Mouse (Mus musculus): ENCODE measurements around the gene Relch. TPM values are rescaled to one million over a fixed set of nuclear protein-coding genes. Genes with fewer than 3 reads are reported as not detected.

The Relch gene
- 22.1 and 25.8 TPM in 2 replicates for polyA plus RNA-seq (2015; fragmentation: Nextera tagmentation; extraction: Ambion mirVana)

DNA sequence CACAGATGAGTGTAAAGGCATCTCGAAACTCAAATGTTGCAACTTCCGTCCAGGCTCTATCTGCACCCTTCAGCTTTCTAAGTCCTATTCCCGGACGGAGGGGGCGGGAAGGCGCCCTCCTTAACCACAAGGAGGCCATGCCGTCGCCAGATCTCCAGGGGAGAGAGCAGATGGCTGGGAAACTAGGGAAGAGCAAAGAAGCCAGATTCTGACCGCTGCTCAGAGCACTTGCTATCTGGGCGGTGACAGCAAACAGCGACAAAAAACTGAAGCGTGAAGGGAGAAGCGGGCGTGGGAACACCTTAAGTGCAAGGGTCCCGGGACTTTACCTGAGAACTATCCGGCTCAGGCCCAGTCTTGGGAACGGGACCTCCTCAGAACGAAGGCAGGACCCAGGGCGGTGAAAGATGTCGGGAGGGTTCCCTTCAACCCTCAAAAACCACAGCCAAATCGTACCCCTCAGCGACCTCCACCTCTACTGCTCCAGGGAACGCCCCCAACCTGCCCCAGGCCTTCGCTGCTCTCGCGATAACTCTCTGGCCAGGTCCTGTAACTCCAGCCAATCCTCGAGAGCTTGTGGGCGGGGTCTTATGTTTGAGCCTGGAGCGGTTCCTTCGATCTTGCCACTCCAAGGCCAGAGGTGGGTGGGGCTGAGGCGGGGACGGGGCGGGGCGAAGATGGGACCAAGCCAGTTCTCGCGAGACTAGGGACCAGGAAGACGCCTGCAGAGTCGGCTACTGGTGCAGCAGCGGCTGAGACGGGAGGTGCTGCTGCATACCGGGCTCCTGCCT is at the start of gene Relch, which contains the start of gene Pign:
Relch (plus strand) TSS at position 691 of the 791 bp plus-strand sequence.
Pign (minus strand) TSS at position 507 of the 791 bp plus-strand sequence.
- Histone ChIP-seq H3K27me3 (ENCODE audit: insufficient read depth, low read length) (no peaks in the 10 kb centered on the region), H3K4me3 (ENCODE audit: low read length) (peak within 1 kb of the TSS; percentile 91), H3K9ac (replicated peaks; ENCODE audit: low read length) (peak within 1 kb of the TSS; percentile 82), H3K36me3 (ENCODE audit: insufficient read depth, low read length) (no peaks in the 10 kb centered on the region), H3K4me1 (ENCODE audit: insufficient read depth, low read length) (peaks cover 17% of the 10 kb centered on the region), H3K9me3 (ENCODE audit: low read length) (no peaks in the 10 kb centered on the region), H3K27ac (ENCODE audit: low read length) (peak within 1 kb of the TSS; percentile 85), H3K4me2 (replicated peaks; ENCODE audit: low read depth, low read length) (peak within 1 kb of the TSS; percentile 82)
- under 1% methylated on average over 41 of the region's 41 CpGs for WGBS
- ATAC-seq (ENCODE audit: low FRiP score, low TSS enrichment): peak; percentile 99

GRCm38 (mm10) chr1:105630481-105630880 is 33.2 kb upstream of the Relch start:
- no peak overlapping the region for H3K4me3 ChIP-seq (ENCODE audit: low read length)
- no peak overlapping the region for H3K9ac ChIP-seq (replicated peaks; ENCODE audit: low read length)
- WGBS: 36% methylated on average over 3 of the region's 3 CpGs
- H3K36me3 ChIP-seq (ENCODE audit: insufficient read depth, low read length): no peaks in the 10 kb centered on the region
- no peaks in the 10 kb centered on the region for H3K9me3 ChIP-seq (ENCODE audit: low read length)
- no peaks in the 10 kb centered on the region for H3K27me3 ChIP-seq (ENCODE audit: insufficient read depth, low read length)
- H3K4me2 ChIP-seq (replicated peaks; ENCODE audit: low read depth, low read length): no peak overlapping the region
- no peaks in the 10 kb centered on the region for H3K4me1 ChIP-seq (ENCODE audit: insufficient read depth, low read length)
- no peak overlapping the region for H3K27ac ChIP-seq (ENCODE audit: low read length)
- ATAC-seq (ENCODE audit: low FRiP score, low TSS enrichment): no peak

DNA sequence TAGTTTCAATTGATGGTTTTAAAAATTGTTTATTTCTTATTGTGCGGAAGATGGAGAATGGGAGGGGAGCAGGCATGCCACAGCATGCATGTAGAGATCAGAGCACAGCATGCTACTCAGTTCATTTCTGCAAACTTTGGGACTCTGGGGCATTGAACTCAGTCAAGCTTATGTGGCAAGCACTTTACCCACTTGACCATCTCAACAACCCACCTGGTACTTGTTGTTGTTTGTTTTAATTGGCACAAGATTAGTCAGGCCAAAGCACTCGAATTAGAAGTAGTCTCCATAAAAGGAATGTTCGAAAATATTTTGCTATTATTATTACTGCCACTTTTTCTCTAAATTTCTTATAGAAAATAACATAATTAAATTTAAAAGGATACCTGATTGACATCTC is 19.6 kb upstream of the Relch start:
- 94% methylated on average over 3 of the region's 3 CpGs for WGBS
- peaks cover 16% of the 10 kb centered on the region for H3K36me3 ChIP-seq (ENCODE audit: insufficient read depth, low read length)
- no peak overlapping the region for H3K27ac ChIP-seq (ENCODE audit: low read length)
- ATAC-seq (ENCODE audit: low FRiP score, low TSS enrichment): no peak
- H3K9me3 ChIP-seq (ENCODE audit: low read length): no peaks in the 10 kb centered on the region
- no peak overlapping the region for H3K4me3 ChIP-seq (ENCODE audit: low read length)
- no peak overlapping the region for H3K9ac ChIP-seq (replicated peaks; ENCODE audit: low read length)
- no peaks in the 10 kb centered on the region for H3K4me1 ChIP-seq (ENCODE audit: insufficient read depth, low read length)
- no peaks in the 10 kb centered on the region for H3K27me3 ChIP-seq (ENCODE audit: insufficient read depth, low read length)
- no peak overlapping the region for H3K4me2 ChIP-seq (replicated peaks; ENCODE audit: low read depth, low read length)

DNA sequence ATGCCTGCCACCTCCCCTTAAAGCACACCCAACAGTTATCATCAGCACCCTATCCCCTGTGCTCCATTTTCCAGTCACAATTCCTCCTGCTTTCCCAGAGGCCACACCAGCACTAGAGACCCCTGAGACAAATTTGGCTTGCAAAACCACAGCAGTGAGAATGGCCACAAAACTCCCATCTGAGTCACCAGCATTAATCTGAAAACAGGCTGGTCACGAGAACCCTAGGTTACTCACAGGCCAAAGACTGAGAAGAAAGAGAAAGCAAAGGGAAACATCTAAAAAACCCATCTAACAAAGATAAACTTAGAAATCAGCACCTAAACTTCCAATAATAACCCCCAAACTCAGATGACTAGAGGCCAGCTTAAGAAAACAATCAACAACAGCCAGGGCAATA is 13.0 kb upstream of the Relch start:
- Histone ChIP-seq H3K27me3 (ENCODE audit: insufficient read depth, low read length) (no peaks in the 10 kb centered on the region), H3K9ac (replicated peaks; ENCODE audit: low read length) (no peak overlapping the region), H3K4me2 (replicated peaks; ENCODE audit: low read depth, low read length) (no peak overlapping the region), H3K9me3 (ENCODE audit: low read length) (no peaks in the 10 kb centered on the region), H3K4me1 (ENCODE audit: insufficient read depth, low read length) (no peaks in the 10 kb centered on the region), H3K4me3 (ENCODE audit: low read length) (no peak overlapping the region), H3K36me3 (ENCODE audit: insufficient read depth, low read length) (peaks cover 15% of the 10 kb centered on the region), H3K27ac (ENCODE audit: low read length) (no peak overlapping the region)
- 91% methylated on average over 1 of the region's 1 CpGs for WGBS
- ATAC-seq (ENCODE audit: low FRiP score, low TSS enrichment): no peak

- no peaks in the 10 kb centered on the region for H3K27me3 ChIP-seq (ENCODE audit: insufficient read depth, low read length)
- no peaks in the 10 kb centered on the region for H3K4me1 ChIP-seq (ENCODE audit: insufficient read depth, low read length)
- 98% methylated on average over 1 of the region's 1 CpGs for WGBS
- ATAC-seq (ENCODE audit: low FRiP score, low TSS enrichment): no peak
- no peak overlapping the region for H3K9ac ChIP-seq (replicated peaks; ENCODE audit: low read length)
- H3K4me3 ChIP-seq (ENCODE audit: low read length): no peak overlapping the region
- no peak overlapping the region for H3K4me2 ChIP-seq (replicated peaks; ENCODE audit: low read depth, low read length)
- no peaks in the 10 kb centered on the region for H3K9me3 ChIP-seq (ENCODE audit: low read length)
- peaks cover 11% of the 10 kb centered on the region; the same call in 1 of the 2 replicates for H3K36me3 ChIP-seq (ENCODE audit: insufficient read depth, low read length)
- H3K27ac ChIP-seq (ENCODE audit: low read length): no peak overlapping the region
Measured at GRCm38 (mm10) chr1:105653981-105654380, 9.7 kb upstream of the Relch start.

DNA sequence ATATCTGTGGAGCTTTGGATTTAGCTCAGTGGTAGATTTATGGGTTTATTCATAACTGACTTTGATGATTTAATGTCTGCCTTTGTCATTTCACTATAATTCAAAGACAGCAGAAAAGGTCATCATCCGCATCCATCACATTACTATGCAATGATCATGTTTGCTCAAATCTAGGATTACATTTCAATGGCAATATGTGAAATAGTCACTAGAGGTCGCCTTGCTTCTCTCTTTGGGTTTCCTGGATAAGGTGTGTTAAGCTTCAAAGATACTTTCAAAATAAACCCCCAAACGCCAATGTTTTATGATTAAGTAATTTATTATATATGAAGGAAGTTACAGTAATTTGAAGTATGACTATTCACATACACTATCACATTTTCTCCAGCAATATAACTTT is 3.6 kb upstream of the Relch start:
- Histone ChIP-seq H3K36me3 (ENCODE audit: insufficient read depth, low read length) (peaks cover 5% of the 10 kb centered on the region; the same call in 1 of the 2 replicates), H3K9me3 (ENCODE audit: low read length) (no peaks in the 10 kb centered on the region), H3K27me3 (ENCODE audit: insufficient read depth, low read length) (no peaks in the 10 kb centered on the region), H3K9ac (replicated peaks; ENCODE audit: low read length) (no peak overlapping the region), H3K4me3 (ENCODE audit: low read length) (no peak overlapping the region), H3K27ac (ENCODE audit: low read length) (no peak overlapping the region), H3K4me2 (replicated peaks; ENCODE audit: low read depth, low read length) (no peak overlapping the region), H3K4me1 (ENCODE audit: insufficient read depth, low read length) (peaks cover 8% of the 10 kb centered on the region)
- no peak for ATAC-seq (ENCODE audit: low FRiP score, low TSS enrichment)
- WGBS: 17% methylated on average over 3 of the region's 3 CpGs

- H3K27me3 ChIP-seq (ENCODE audit: insufficient read depth, low read length): no peaks in the 10 kb centered on the region
- H3K36me3 ChIP-seq (ENCODE audit: insufficient read depth, low read length): no peaks in the 10 kb centered on the region
- peak overlapping the region; percentile 85 for H3K27ac ChIP-seq (ENCODE audit: low read length)
- peak overlapping the region; percentile 91 for H3K4me3 ChIP-seq (ENCODE audit: low read length)
- peak; percentile 0; the same call in 1 of the 2 replicates for ATAC-seq (ENCODE audit: low FRiP score, low TSS enrichment)
- H3K4me1 ChIP-seq (ENCODE audit: insufficient read depth, low read length): peaks cover 17% of the 10 kb centered on the region
- H3K9ac ChIP-seq (replicated peaks; ENCODE audit: low read length): peak overlapping the region; percentile 81
- no peaks in the 10 kb centered on the region for H3K9me3 ChIP-seq (ENCODE audit: low read length)
- 7% methylated on average over 6 of the region's 6 CpGs for WGBS
- H3K4me2 ChIP-seq (replicated peaks; ENCODE audit: low read depth, low read length): peak overlapping the region; percentile 77
Measured at GRCm38 (mm10) chr1:105662820-105663170, 866 bp upstream of the Relch start.

DNA sequence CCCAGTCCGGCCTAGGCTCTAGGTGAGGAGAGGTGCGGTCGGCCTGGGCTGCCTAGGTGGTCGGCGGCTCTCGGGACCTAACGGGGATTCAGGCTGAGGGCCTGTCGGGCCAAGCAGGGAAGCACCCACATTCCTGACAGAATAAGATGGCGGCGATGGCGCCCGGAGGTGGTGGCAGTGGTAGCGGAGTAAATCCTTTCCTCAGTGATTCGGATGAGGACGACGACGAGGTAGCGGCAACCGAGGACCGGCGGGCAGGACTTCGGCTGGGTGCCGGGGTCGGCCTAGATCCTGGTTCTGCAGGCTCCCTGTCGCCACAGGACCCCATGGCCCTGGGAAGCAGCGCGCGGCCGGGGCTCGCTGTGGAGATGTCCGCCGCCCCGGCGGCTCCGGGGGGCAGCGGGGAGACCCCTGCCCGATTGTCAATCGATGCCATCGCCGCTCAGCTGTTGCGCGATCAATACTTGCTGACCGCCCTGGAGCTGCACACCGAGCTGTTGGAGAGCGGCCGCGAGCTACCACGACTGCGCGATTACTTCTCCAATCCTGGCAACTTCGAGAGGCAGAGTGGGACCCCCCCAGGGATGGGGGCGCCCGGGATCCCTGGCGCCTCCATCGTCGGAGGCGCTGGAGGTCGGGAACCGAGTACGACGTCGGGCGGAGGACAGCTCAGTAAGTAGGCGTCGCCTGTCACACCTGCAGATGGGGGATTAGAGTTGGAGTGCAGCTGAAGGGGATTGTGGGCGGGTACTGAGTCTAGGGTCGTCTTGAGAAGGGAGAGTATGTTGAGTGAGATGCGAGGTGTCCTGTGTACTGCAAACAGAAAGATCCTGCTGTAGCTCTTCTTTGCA is 526 bp downstream of the Relch start:
- ATAC-seq (ENCODE audit: low FRiP score, low TSS enrichment): peak; percentile 37
- Histone ChIP-seq H3K36me3 (ENCODE audit: insufficient read depth, low read length) (no peaks in the 10 kb centered on the region), H3K27ac (ENCODE audit: low read length) (0 out of 2 replicates have a peak overlapping the region, but pooled peaks have one; percentile 11), H3K4me1 (ENCODE audit: insufficient read depth, low read length) (peaks cover 17% of the 10 kb centered on the region), H3K9ac (replicated peaks; ENCODE audit: low read length) (peak overlapping the region; percentile 82), H3K4me3 (ENCODE audit: low read length) (peak overlapping the region; percentile 91), H3K9me3 (ENCODE audit: low read length) (no peaks in the 10 kb centered on the region), H3K4me2 (replicated peaks; ENCODE audit: low read depth, low read length) (peak overlapping the region; percentile 82), H3K27me3 (ENCODE audit: insufficient read depth, low read length) (no peaks in the 10 kb centered on the region)
- under 1% methylated on average over 68 of the region's 68 CpGs for WGBS

DNA sequence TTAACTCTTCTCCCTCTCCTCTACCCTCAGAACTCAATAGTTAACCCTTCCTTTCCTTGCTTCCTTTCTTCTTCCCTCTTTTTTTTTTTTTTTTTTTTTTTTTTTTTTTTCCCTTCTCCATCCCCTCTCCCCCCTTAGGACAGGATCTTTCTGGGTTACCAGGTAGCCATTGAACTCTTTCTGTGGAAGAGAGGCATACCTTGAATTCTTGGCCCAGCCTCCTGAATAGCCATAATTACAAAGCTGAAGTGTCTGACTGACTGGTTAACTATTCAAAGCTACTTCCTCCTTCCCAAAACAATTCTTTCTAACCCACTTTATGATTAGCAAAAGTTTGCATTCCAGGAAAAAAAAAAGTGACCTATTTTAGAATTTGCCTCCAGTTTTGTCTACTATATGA is 6.0 kb downstream of the Relch start:
- H3K9ac ChIP-seq (replicated peaks; ENCODE audit: low read length): no peak overlapping the region

More for the DNA sequence above, 6.0 kb downstream of the Relch start:
- Histone ChIP-seq H3K4me2 (replicated peaks; ENCODE audit: low read depth, low read length) (no peak overlapping the region), H3K27me3 (ENCODE audit: insufficient read depth, low read length) (no peaks in the 10 kb centered on the region), H3K4me3 (ENCODE audit: low read length) (no peak overlapping the region), H3K4me1 (ENCODE audit: insufficient read depth, low read length) (peaks cover 11% of the 10 kb centered on the region), H3K27ac (ENCODE audit: low read length) (no peak overlapping the region), H3K36me3 (ENCODE audit: insufficient read depth, low read length) (no peaks in the 10 kb centered on the region), H3K9me3 (ENCODE audit: low read length) (no peaks in the 10 kb centered on the region)
- no peak for ATAC-seq (ENCODE audit: low FRiP score, low TSS enrichment)

Data from kidney, embryonic 16.5 days (tissue).